Mouse (Mus musculus): ENCODE measurements around the gene Tcam1.

DNA sequence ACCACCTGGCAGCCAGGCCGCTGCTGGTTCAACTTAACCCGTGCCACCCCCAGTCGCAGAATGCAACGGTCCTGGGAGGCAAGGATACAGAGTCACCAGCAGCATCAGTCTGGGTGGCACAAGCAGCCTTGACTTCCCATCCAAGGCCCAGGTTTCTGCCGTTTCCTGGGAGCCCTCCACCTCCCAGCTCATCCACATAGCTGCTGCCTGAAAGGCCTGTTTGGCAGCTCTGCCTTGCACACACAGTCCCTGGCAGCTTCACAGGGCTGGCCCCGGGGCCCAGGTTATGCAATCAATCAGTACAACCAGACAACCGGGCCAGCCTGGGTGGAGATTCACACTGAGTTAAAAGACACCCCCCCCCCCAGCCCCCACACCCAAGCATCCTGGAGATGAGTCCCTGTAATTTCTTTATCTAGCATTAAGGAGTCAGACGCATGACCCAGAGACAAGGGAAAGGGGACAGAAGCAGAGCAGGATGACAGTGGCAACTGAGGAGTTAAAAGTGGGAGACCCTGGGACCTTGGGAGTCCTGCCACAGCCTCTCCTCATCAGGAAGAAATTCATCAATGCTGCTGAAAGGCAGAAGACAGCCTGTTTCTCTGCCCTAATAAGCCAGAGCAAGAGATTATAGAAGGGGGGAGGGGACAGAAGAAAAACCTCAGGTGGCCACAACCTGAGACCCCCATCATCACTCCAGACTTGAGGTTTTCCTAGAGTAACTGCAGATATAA lies 8.0 kb upstream of the Tcam1 start:
- TF ChIP-seq EP300 (IDR thresholded peaks at IDR 0.05; ENCODE audit: insufficient read depth, low read depth, low read length) (no peak), POLR2A (IDR thresholded peaks at IDR 0.05; ENCODE audit: insufficient read depth, low read length) (no peak), CTCF (IDR thresholded peaks at IDR 0.05; ENCODE audit: low read depth, low read length) (no peak)

Data from ES-Bruce4 (cell line).